Mouse (Mus musculus): ENCODE data around the gene Epm2aip1. TPM values are rescaled to one million over a fixed set of nuclear protein-coding genes. Genes with fewer than 3 reads are reported as not detected.

Gene Epm2aip1
- polyA plus RNA-seq, 1 experiment from 2014 or later: 39.3 TPM

DNA sequence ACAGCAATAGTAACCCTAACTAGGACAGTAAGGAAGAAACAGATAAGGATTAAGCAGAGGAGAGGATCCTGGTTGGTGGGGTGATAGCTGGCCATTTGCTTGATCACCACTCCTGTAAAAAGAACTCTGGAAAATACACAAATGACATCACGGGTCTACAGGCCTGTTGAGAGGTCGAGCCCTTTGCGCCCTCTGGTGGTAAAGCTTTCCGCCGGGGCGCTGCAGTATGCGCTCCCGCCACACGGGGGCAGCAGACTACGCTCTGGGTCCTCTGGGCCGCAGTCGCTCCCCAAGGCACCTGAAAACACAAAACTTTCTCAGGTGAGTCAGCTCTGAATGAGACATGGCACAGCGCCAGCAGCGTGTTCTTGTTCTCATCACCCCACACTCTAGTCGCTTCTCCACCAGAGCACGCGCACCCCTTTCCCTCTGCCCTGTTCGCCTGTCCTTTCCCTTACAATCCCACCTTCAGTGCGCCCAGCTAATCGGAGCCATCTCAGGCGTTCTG, 18.2 kb downstream of the Epm2aip1 start:
- no peak overlapping the region for H3K4me3 ChIP-seq
- ATAC-seq (ENCODE audit: low read depth): peak; percentile 73
- no peaks in the 10 kb centered on the region for H3K9me3 ChIP-seq
- H3K9ac ChIP-seq: no peak overlapping the region
- 0 out of 2 replicates have a peak overlapping the region, but pooled peaks have one; percentile 6 for H3K4me2 ChIP-seq
- H3K36me3 ChIP-seq: no peaks in the 10 kb centered on the region
- H3K4me1 ChIP-seq (replicated peaks): peaks cover 5% of the 10 kb centered on the region
- no peak overlapping the region for H3K27ac ChIP-seq (replicated peaks)
- no peaks in the 10 kb centered on the region for H3K27me3 ChIP-seq
- 17% methylated on average over 21 of the region's 21 CpGs for WGBS

DNA sequence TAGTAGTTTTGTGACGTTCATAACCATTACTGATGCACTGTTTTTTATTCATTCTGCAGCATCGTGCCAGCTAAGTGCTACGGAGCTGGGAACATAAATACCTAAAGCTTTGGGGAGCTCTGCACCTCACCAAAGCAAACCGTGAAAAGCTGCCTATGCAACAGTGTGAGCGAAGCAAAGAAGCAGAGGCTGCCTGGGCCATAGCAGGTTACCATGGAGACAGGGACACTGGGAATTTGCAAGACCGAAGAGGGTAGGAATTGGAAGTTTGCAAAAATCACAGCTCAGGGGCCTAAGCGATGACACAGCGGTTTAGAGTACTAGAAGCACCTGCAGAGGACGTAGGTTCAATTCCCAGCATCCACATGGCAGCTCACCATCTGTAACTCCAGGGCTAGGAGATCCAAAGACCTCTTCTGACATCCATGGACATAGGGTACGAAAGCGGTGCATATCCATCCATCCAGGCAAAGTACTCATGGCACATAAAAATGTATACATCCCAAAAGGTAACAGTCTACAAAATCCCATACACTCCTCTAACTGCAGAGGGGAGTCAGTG, 18.9 kb downstream of the Epm2aip1 start:
- Histone ChIP-seq H3K27ac (replicated peaks) (no peak overlapping the region), H3K9ac (no peak overlapping the region), H3K9me3 (no peaks in the 10 kb centered on the region), H3K36me3 (no peaks in the 10 kb centered on the region), H3K4me3 (no peak overlapping the region), H3K4me1 (replicated peaks) (peaks cover 3% of the 10 kb centered on the region), H3K4me2 (no peak overlapping the region), H3K27me3 (no peaks in the 10 kb centered on the region)
- 65% methylated on average over 11 of the region's 11 CpGs for WGBS
- ATAC-seq (ENCODE audit: low read depth): no peak

DNA sequence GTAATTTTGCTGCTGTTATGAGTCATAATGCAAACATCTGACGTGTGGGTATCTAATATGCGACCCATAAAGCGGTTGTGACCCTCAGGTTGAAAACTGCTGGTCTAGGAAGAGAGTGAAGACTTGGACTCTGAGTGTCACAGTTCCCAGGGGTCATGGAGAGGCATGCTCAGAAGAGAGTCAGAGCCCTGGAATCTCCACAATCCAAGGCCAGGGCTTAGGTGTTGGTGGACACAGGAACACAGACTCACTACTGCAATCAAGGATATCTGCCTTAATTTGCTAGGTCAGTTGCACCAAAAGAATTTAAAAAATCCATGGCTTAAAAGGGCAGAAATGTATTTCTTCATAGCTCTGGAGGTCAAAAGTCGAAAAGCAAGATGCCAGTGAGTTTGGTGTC, 21.5 kb downstream of the Epm2aip1 start:
- Histone ChIP-seq H3K4me1 (replicated peaks) (no peaks in the 10 kb centered on the region), H3K36me3 (no peaks in the 10 kb centered on the region), H3K9ac (no peak overlapping the region), H3K27ac (replicated peaks) (no peak overlapping the region), H3K4me3 (no peak overlapping the region), H3K9me3 (no peaks in the 10 kb centered on the region), H3K4me2 (no peak overlapping the region), H3K27me3 (no peaks in the 10 kb centered on the region)
- WGBS: 86% methylated on average over 4 of the region's 4 CpGs
- no peak for ATAC-seq (ENCODE audit: low read depth)

- Histone ChIP-seq H3K4me1 (replicated peaks) (no peaks in the 10 kb centered on the region), H3K9ac (no peak overlapping the region), H3K27me3 (no peaks in the 10 kb centered on the region), H3K27ac (replicated peaks) (no peak overlapping the region), H3K4me3 (no peak overlapping the region), H3K4me2 (no peak overlapping the region), H3K9me3 (no peaks in the 10 kb centered on the region), H3K36me3 (no peaks in the 10 kb centered on the region)
- no peak for ATAC-seq (ENCODE audit: low read depth)
- WGBS: 94% methylated on average over 6 of the region's 6 CpGs
Measured at GRCm38 (mm10) chr9:111294911-111295310, 23.2 kb downstream of the Epm2aip1 start.

DNA sequence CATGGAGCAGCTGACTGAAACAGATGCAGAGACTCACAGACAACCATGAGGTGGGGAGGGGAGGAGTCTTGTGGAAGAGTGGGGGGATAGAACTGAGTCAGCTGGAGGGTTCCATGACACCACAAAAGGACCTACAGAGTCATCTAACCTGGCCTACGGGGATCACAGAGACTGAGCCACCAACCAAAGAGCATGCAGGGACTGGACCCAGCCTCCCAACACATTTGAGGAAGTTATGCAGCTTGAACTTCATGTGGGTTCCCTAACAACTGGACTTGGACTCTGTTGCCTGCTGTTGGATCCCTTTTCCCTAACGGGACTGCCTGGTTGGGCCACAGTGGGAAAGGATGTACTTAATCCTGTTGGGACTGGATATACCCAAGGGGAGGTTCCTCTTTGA, 23.6 kb downstream of the Epm2aip1 start:
- Histone ChIP-seq H3K4me3 (no peak overlapping the region), H3K27ac (replicated peaks) (no peak overlapping the region), H3K36me3 (no peaks in the 10 kb centered on the region), H3K9me3 (no peaks in the 10 kb centered on the region), H3K27me3 (no peaks in the 10 kb centered on the region), H3K4me2 (no peak overlapping the region), H3K9ac (no peak overlapping the region), H3K4me1 (replicated peaks) (no peaks in the 10 kb centered on the region)
- no peak for ATAC-seq (ENCODE audit: low read depth)
- 68% methylated on average over 2 of the region's 2 CpGs for WGBS

- H3K36me3 ChIP-seq: no peaks in the 10 kb centered on the region
- H3K27me3 ChIP-seq: no peaks in the 10 kb centered on the region
- H3K4me3 ChIP-seq: no peak overlapping the region
- ATAC-seq (ENCODE audit: low read depth): no peak
- no peak overlapping the region for H3K9ac ChIP-seq
- no peaks in the 10 kb centered on the region for H3K9me3 ChIP-seq
- no peak overlapping the region for H3K4me2 ChIP-seq
- H3K27ac ChIP-seq (replicated peaks): no peak overlapping the region
- 70% methylated on average over 7 of the region's 7 CpGs for WGBS
- no peaks in the 10 kb centered on the region for H3K4me1 ChIP-seq (replicated peaks)
Measured at GRCm38 (mm10) chr9:111296433-111296832, 24.7 kb downstream of the Epm2aip1 start.

- ATAC-seq (ENCODE audit: low read depth): no peak
- Histone ChIP-seq H3K4me2 (no peak overlapping the region), H3K9me3 (no peaks in the 10 kb centered on the region), H3K36me3 (no peaks in the 10 kb centered on the region), H3K9ac (no peak overlapping the region), H3K4me3 (no peak overlapping the region), H3K4me1 (replicated peaks) (no peaks in the 10 kb centered on the region), H3K27me3 (no peaks in the 10 kb centered on the region), H3K27ac (replicated peaks) (no peak overlapping the region)
- WGBS: 79% methylated on average over 2 of the region's 2 CpGs
Measured at GRCm38 (mm10) chr9:111298606-111299005, 26.9 kb downstream of the Epm2aip1 start.

- no peak overlapping the region for H3K4me2 ChIP-seq
- no peaks in the 10 kb centered on the region for H3K4me1 ChIP-seq (replicated peaks)
- no peaks in the 10 kb centered on the region for H3K9me3 ChIP-seq
- H3K27ac ChIP-seq (replicated peaks): no peak overlapping the region
- H3K4me3 ChIP-seq: no peak overlapping the region
- 53% methylated on average over 12 of the region's 12 CpGs for WGBS
- no peaks in the 10 kb centered on the region for H3K36me3 ChIP-seq
- no peaks in the 10 kb centered on the region for H3K27me3 ChIP-seq
- ATAC-seq (ENCODE audit: low read depth): no peak
- no peak overlapping the region for H3K9ac ChIP-seq
Measured at GRCm38 (mm10) chr9:111302196-111302831, 30.6 kb downstream of the Epm2aip1 start.

DNA sequence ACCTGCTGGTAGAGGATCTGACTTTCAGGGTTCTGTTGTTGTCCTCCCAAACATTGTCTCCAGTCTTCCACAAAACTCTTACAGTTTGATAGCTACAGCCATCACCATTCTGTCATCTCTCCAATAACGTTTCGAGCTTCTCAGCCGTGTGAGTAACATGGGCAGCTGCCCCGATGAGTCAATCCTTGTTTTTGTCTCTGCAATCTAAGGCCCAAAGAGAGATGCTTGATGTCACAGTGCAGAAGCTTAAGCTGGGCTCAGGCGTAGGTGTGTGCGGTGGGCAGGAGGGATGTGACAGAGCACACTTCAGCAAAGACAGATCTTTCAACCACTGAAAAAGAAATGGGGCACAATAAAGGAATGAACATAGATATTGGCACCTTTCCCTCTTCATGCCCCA, 32.3 kb downstream of the Epm2aip1 start:
- Histone ChIP-seq H3K4me3 (no peak overlapping the region), H3K9ac (no peak overlapping the region), H3K27ac (replicated peaks) (no peak overlapping the region), H3K36me3 (no peaks in the 10 kb centered on the region), H3K4me1 (replicated peaks) (no peaks in the 10 kb centered on the region), H3K4me2 (no peak overlapping the region), H3K27me3 (peaks cover 6% of the 10 kb centered on the region), H3K9me3 (no peaks in the 10 kb centered on the region)
- ATAC-seq (ENCODE audit: low read depth): no peak
- 89% methylated on average over 6 of the region's 6 CpGs for WGBS

- Histone ChIP-seq H3K36me3 (no peaks in the 10 kb centered on the region), H3K4me1 (replicated peaks) (peaks cover under 1% of the 10 kb centered on the region; the same call in 1 of the 2 replicates), H3K27ac (replicated peaks) (no peak overlapping the region), H3K27me3 (peaks cover 27% of the 10 kb centered on the region), H3K4me3 (no peak overlapping the region), H3K4me2 (no peak overlapping the region), H3K9ac (no peak overlapping the region), H3K9me3 (no peaks in the 10 kb centered on the region; the same call in 1 of the 2 replicates)
- no peak for ATAC-seq (ENCODE audit: low read depth)
- WGBS: 72% methylated on average over 7 of the region's 7 CpGs
Measured at GRCm38 (mm10) chr9:111306142-111306541, 34.4 kb downstream of the Epm2aip1 start.

DNA sequence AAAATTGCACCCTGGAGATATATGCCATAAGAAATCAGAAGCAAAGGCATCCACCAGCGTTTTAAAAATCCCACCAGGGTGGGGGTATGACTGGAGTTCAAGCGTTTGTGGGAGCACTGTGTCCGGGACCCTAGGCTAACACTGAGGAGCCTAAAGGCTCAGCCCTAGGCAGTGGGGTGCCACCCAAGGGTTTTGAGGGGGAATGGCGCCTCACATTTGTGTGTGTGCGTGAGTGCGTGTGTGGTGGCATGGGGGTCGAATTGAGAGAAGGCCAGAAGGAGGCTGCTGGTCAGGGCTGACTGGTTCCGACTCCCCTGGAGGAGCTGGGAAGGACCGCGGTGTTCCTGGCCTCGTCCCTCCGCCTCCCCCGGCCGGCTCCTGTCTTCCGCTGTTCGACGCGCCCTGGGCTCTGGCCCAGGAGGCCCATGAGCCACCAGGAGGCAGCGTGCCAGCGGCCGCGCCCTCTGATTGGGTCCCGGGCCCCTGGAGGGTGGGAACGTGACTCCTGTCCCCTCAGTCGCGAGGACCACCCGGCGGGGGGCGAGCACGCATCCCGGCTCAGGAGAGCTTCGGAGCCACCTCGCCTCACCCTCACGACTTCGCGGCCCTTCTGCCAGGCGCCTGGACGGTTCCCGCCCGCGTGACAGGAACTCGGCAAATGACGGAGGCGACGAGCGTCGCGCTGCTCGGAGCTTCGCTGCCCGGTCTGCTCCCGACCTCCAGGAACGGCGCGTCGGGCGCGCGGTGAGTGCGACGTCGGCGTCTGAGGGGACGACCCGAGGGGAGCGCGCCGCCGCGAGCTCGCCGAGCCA, 39.5 kb downstream of the Epm2aip1 start, which contains the start of gene Trank1:
Trank1 (plus strand) TSS at position 709 of the 812 bp plus-strand sequence.
- Histone ChIP-seq H3K27me3 (peaks cover 66% of the 10 kb centered on the region), H3K4me2 (peak within 1 kb of the TSS; percentile 91), H3K27ac (replicated peaks) (no peak within 1 kb of the TSS), H3K9ac (peak within 1 kb of the TSS; percentile 70), H3K4me1 (replicated peaks) (peaks cover 22% of the 10 kb centered on the region), H3K36me3 (no peaks in the 10 kb centered on the region), H3K4me3 (peak within 1 kb of the TSS; percentile 58), H3K9me3 (peaks cover 3% of the 10 kb centered on the region; the same call in 1 of the 2 replicates)
- peak; percentile 69 for ATAC-seq (ENCODE audit: low read depth)
- 10% methylated on average over 69 of the region's 72 CpGs for WGBS

- H3K4me2 ChIP-seq: peak overlapping the region; percentile 91
- no peak overlapping the region for H3K27ac ChIP-seq (replicated peaks)
- H3K27me3 ChIP-seq: peaks cover 66% of the 10 kb centered on the region
Measured at GRCm38 (mm10) chr9:111311843-111312441, 40.2 kb downstream of the Epm2aip1 start.

More at GRCm38 (mm10) chr9:111311843-111312441, 40.2 kb downstream of the Epm2aip1 start:
- ATAC-seq (ENCODE audit: low read depth): peak; percentile 45
- Histone ChIP-seq H3K9ac (peak overlapping the region; percentile 70), H3K9me3 (peaks cover 3% of the 10 kb centered on the region; the same call in 1 of the 2 replicates), H3K4me3 (peak overlapping the region; percentile 58), H3K4me1 (replicated peaks) (peaks cover 22% of the 10 kb centered on the region), H3K36me3 (no peaks in the 10 kb centered on the region)
- WGBS: 2% methylated on average over 77 of the region's 98 CpGs
